Mouse (Mus musculus) layer of hippocampus, postnatal 10 days (tissue): ENCODE measurements around the gene Gas2l1. TPM values are rescaled to one million over a fixed set of nuclear protein-coding genes. Genes with fewer than 3 reads are reported as not detected.
"Not testable (repeated sequence)": the region's sequence is repeated elsewhere in the genome, so short reads cannot be mapped to it uniquely, and the experiment has no call there.

Source experiments
- DNase-seq, 2 experiments: peaks; one replicate each; pipeline ENCODE4 v3.0.0; 2021; ENCODE audit warnings: low spot score in 2 of 2
- long read RNA-seq: library from polyadenylated mRNA; stranded (forward); transcript quantifications from one replicate; pipeline ENCODE4 v2.0.0, GENCODE M21; 2023
- total RNA-seq, 2 experiments: library from RNA; stranded (reverse); gene quantifications; 2 replicates each; pipeline ENCODE4 v1.2.3; 2021

The Gas2l1 gene
- total RNA-seq, result 10 to 100 TPM; 50.2 to 54.7 TPM
- long read RNA-seq, transcript Gas2l1-202 (7 exons, 2,847 nt), result minor isoform, 5 of 61 reads
- long read RNA-seq, transcript Gas2l1-203 (6 exons, 2,530 nt), result major isoform, 9 of 61 reads
- long read RNA-seq, partial matches to known transcripts, result 9 of 61 reads
- long read RNA-seq, other reads (novel, unspliced or antisense), result 38 of 61 reads

- peak; percentile 87 to 90 for DNase-seq
Observed at GRCm38 (mm10) chr11:5065056-5065821, at the start of gene Gas2l1. Gene Gas2l1, minus strand, starts transcription at chr11:5065327.

GRCm38 (mm10) chr11:5113645-5114044 is 48.5 kb upstream of the Gas2l1 start:
- DNase-seq, result no peak

GRCm38 (mm10) chr11:5109441-5109840 is 44.3 kb upstream of the Gas2l1 start:
- DNase-seq, result peak in 1 of 2 experiments; percentile 10

- no peak for DNase-seq
Observed at GRCm38 (mm10) chr11:5103986-5104509, 38.9 kb upstream of the Gas2l1 start.

GRCm38 (mm10) chr11:5102384-5102783 is 37.3 kb upstream of the Gas2l1 start:
- DNase-seq, result no peak

GRCm38 (mm10) chr11:5101641-5102040 is 36.5 kb upstream of the Gas2l1 start:
- DNase-seq, result no peak

- DNase-seq, result no peak
Observed at GRCm38 (mm10) chr11:5100801-5101200, 35.7 kb upstream of the Gas2l1 start.

GRCm38 (mm10) chr11:5100283-5100682 is 35.2 kb upstream of the Gas2l1 start:
- DNase-seq, result no peak

GRCm38 (mm10) chr11:5099576-5100183 is 34.6 kb upstream of the Gas2l1 start:
- DNase-seq, result peak; percentile 71 to 77

GRCm38 (mm10) chr11:5098736-5099542 is 33.8 kb upstream of the Gas2l1 start, which contains the start of the genes Rhbdd3 and Ewsr1:
Gene Rhbdd3, plus strand, starts transcription at chr11:5098926.
Gene Ewsr1, minus strand, starts transcription at chr11:5099266.
- peak; percentile 99 to 100 for DNase-seq

- DNase-seq, result peak in 1 of 2 experiments; percentile 50
Observed at GRCm38 (mm10) chr11:5098035-5098735, 33.1 kb upstream of the Gas2l1 start.

- no peak for DNase-seq
Observed at GRCm38 (mm10) chr11:5096480-5097020, 31.4 kb upstream of the Gas2l1 start.

GRCm38 (mm10) chr11:5095877-5096276 is 30.8 kb upstream of the Gas2l1 start:
- no peak for DNase-seq

GRCm38 (mm10) chr11:5091706-5092105 is 26.6 kb upstream of the Gas2l1 start:
- no peak for DNase-seq

GRCm38 (mm10) chr11:5089147-5089546 is 24.0 kb upstream of the Gas2l1 start:
- DNase-seq, result no peak

GRCm38 (mm10) chr11:5076843-5077242 is 11.7 kb upstream of the Gas2l1 start:
- DNase-seq, result not testable (repeated sequence)

- DNase-seq, result no peak
Observed at GRCm38 (mm10) chr11:5075760-5076159, 10.6 kb upstream of the Gas2l1 start.

- no peak for DNase-seq
Observed at GRCm38 (mm10) chr11:5074882-5075281, 9.8 kb upstream of the Gas2l1 start.

- no peak for DNase-seq
Observed at GRCm38 (mm10) chr11:5068126-5068971, 3.2 kb upstream of the Gas2l1 start.
